Mouse (Mus musculus) midbrain, embryonic 13.5 days (tissue): ENCODE measurements around the gene Gm5141. TPM values are rescaled to one million over a fixed set of nuclear protein-coding genes. Genes with fewer than 3 reads are reported as not detected.
"Not testable (repeated sequence)": the region's sequence is repeated elsewhere in the genome, so short reads cannot be mapped to it uniquely, and the experiment has no call there.

Source experiments
- ATAC-seq: fragments of 200-750 bp; cut with Nextera tagmentation; 2 replicates; pipeline ENCODE4 v1.8.0; 2017; ENCODE audit warnings: mild to moderate bottlenecking, moderate TSS enrichment, moderate library complexity
- H3K27ac ChIP-seq: fragments of 300-500 bp; sonication (generic); 2 replicates; pipeline ENCODE4 v1.5.1; 2015; ENCODE audit warnings: inconsistent platforms, mild to moderate bottlenecking, moderate library complexity
- H3K27me3 ChIP-seq: fragments of 300-500 bp; sonication (generic); 2 replicates; pipeline ENCODE4 v1.6.1; 2015; ENCODE audit warnings: mild to moderate bottlenecking, inconsistent platforms
- H3K36me3 ChIP-seq: fragments of 300-500 bp; sonication (generic); 2 replicates; pipeline ENCODE4 v1.6.1; 2015; ENCODE audit warnings: mild to moderate bottlenecking, inconsistent platforms
- H3K4me1 ChIP-seq: fragments of 300-500 bp; sonication (generic); replicated peaks from 2 replicates; pipeline ENCODE4 v1.6.1; 2015; ENCODE audit warnings: inconsistent platforms
- H3K4me2 ChIP-seq: fragments of 300-500 bp; sonication (generic); replicated peaks from 2 replicates; pipeline ENCODE4 v1.6.1; 2015; ENCODE audit warnings: moderate library complexity, mild to moderate bottlenecking, inconsistent platforms
- H3K4me3 ChIP-seq: fragments of 300-500 bp; sonication (generic); replicated peaks from 2 replicates; pipeline ENCODE4 v1.5.1; 2015; ENCODE audit warnings: mild to moderate bottlenecking, inconsistent platforms
- H3K9ac ChIP-seq: fragments of 300-500 bp; sonication (generic); replicated peaks from 2 replicates; pipeline ENCODE4 v1.6.1; 2015; ENCODE audit warnings: mild to moderate bottlenecking, inconsistent platforms
- H3K9me3 ChIP-seq: fragments of 300-500 bp; sonication (generic); 2 replicates; pipeline ENCODE4 v1.6.1; 2016; ENCODE audit warnings: mild to moderate bottlenecking, inconsistent platforms
- WGBS: fragments of 180-500 bp; shearing (Covaris S2); methylation state at CpG from one replicate; pipeline ENCODE4 v1.1.7; 2015; 5-methylcytosine and 5-hydroxymethylcytosine counted together
- polyA plus RNA-seq: library from polyadenylated mRNA; unstranded; fragments of >200 nt; fragmentation: Nextera tagmentation; extraction: Ambion mirVana; gene quantifications from 2 replicates; pipeline ENCODE4 v1.2.1, GENCODE M21; 2015

Gm5141 gene
- 10.8 and 12.2 TPM in 2 replicates for polyA plus RNA-seq

DNA sequence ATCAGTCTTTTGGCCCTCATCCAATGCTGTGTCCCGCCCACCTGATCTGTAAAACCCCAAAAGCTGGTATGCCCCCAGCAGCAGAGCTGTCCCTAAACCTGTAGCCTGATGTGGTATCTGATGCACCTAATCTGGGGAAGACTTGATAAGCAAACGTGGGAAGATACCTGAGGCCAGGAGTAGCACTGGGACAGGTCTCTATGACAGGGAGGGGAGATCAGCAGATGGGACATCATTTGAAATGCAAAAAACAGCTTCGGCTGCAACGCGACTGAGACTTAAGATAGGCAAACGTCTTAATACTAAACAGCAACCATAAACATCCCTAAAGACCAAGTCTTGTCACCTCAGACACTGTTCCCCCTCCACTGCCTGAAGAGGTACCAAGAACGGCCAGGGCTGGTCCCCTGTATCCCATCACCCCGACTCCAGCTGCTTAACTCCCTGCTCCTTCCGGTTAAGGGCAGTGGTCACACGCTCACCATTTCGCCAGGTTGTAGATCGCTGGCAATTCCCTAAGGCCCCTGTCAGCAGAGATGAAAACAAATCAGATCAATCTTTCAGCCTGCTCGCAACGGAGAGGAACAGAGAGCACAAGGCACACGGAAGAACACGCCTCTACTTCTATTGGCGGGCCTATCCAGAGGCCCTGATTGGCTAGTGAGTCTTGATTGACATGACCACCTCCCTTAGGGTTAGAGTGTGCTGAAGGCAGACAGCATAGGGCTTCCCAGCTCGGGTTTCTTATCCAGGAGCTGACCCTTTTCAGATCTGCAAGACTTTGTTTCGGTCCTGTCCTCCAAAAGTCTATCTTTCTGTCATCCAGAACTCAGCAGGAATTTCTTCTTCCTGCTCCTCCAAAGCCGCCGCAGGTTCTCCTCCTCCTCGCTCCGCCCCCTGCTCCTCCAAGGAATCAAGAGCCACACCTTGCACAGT lies at the start of gene Gm5141:
Gm5141 (minus strand) TSS at position 610 of the 936 bp plus-strand sequence.
- H3K9ac ChIP-seq: peak within 1 kb of the TSS; percentile 69
- not testable (repeated sequence) for H3K27me3 ChIP-seq, H3K4me1 ChIP-seq
- WGBS: 6% methylated on average over 23 of the region's 23 CpGs
- peak within 1 kb of the TSS; percentile 69 for H3K4me2 ChIP-seq
- H3K9me3 ChIP-seq: peaks cover 10% of the 10 kb centered on the region
- peak within 1 kb of the TSS; percentile 55 for H3K4me3 ChIP-seq
- peak; percentile 100 for ATAC-seq
- H3K27ac ChIP-seq: peak within 1 kb of the TSS; percentile 30; the same call in 1 of the 2 replicates
- peaks cover 14% of the 10 kb centered on the region for H3K36me3 ChIP-seq

DNA sequence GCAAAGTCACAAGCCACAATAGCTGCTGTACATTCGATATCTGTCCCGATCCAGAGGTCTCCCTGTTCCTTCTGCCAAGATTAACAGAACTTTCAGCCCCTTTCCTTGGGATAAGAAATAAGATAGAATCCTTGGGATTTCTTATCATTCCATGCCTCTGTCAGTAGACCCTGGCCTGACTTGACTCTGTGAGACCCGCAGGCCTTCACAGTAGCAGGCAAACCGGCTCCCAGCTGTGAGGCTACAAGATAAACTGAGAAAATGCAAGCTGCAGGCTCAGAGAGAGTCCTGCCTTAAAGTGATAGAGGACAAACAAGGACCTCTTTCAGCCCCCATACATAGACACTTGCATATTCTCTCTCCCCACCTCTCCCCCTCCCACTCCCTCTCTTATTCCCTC lies 47.7 kb upstream of the Gm5141 start:
- Histone ChIP-seq H3K9ac (no peak overlapping the region), H3K27ac (no peak overlapping the region), H3K36me3 (no peaks in the 10 kb centered on the region), H3K9me3 (no peaks in the 10 kb centered on the region), H3K4me1 (no peaks in the 10 kb centered on the region), H3K4me3 (no peak overlapping the region), H3K27me3 (no peaks in the 10 kb centered on the region), H3K4me2 (no peak overlapping the region)
- 43% methylated on average over 4 of the region's 4 CpGs for WGBS
- no peak for ATAC-seq

DNA sequence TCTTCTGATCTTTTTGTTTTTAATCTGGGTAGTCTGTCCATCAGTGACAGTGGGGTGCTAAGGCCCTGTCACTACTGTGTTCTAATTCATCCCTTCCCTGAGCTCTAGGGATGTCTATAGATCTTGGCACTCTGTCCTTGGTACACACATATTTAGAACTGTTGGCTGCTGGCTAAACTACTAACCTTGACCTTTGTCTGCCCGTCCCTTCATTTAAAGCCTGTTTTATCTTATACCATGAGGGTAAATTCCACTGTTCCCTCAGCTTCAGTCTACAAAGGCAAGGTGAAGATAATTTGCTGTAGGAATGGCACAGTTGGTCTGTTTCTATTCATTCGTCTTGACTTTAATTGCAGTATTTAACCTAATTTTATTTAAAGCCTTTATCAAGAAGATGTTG lies 46.6 kb upstream of the Gm5141 start:
- Histone ChIP-seq H3K4me2 (no peak overlapping the region), H3K9me3 (no peaks in the 10 kb centered on the region), H3K9ac (no peak overlapping the region), H3K36me3 (no peaks in the 10 kb centered on the region), H3K27ac (no peak overlapping the region), H3K4me3 (no peak overlapping the region), H3K27me3 (no peaks in the 10 kb centered on the region), H3K4me1 (no peaks in the 10 kb centered on the region)
- 84% methylated on average over 2 of the region's 2 CpGs for WGBS
- ATAC-seq: no peak

DNA sequence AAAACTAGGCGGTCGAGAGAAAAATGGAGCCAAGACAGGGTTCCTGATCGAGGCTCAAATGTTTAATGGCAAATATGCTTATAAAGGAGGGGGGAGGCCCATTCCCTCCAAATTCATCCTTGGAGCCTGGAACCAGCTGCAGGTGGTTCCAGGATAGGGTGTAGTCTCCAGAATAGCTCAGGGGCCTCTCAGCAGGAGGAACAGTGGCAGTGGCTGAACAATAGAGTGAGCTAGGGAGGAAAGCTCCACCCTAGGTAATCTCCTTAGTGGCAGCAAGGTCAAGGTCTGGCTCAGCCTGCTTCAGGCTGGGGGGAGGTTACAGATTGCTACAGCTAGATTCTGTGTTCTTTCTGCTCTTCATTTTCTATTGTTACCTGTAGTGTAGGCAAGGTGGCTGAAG lies 30.1 kb upstream of the Gm5141 start:
- not testable (repeated sequence) for H3K36me3 ChIP-seq, H3K4me1 ChIP-seq, H3K9ac ChIP-seq, H3K9me3 ChIP-seq, H3K27me3 ChIP-seq, H3K4me2 ChIP-seq, H3K4me3 ChIP-seq, ATAC-seq, H3K27ac ChIP-seq
- 71% methylated on average over 3 of the region's 3 CpGs for WGBS

GRCm38 (mm10) chr13:62812713-62813112 lies 27.1 kb upstream of the Gm5141 start:
- no peak for ATAC-seq
- no peaks in the 10 kb centered on the region for H3K4me1 ChIP-seq
- H3K36me3 ChIP-seq: no peaks in the 10 kb centered on the region
- WGBS: 24% methylated on average over 16 of the region's 32 CpGs
- no peaks in the 10 kb centered on the region for H3K9me3 ChIP-seq
- peak overlapping the region; percentile 59 for H3K4me2 ChIP-seq
- no peak overlapping the region for H3K27ac ChIP-seq
- H3K4me3 ChIP-seq: peak overlapping the region; percentile 37
- H3K9ac ChIP-seq: 0 out of 2 replicates have a peak overlapping the region, but pooled peaks have one; percentile 23
- H3K27me3 ChIP-seq: no peaks in the 10 kb centered on the region

DNA sequence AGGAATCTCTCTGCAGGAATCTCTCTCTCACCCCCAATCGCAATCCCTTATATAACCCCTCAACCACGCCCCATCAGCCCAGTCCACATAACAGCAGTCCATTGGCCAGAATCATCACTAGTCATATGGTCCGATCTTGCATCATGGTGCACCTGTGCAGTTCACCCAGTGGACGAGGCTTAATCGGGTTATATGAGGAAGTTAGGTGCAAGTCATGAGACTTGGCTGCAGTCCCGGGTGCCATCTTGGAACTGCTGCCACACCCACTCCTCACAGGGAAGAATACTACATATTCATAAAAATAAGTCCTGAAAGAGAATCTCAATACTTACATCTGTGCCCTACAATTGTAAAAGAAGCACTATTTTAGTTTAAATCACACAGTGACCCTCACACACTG lies 22.4 kb upstream of the Gm5141 start:
- WGBS: 91% methylated on average over 6 of the region's 6 CpGs
- H3K4me3 ChIP-seq, H3K36me3 ChIP-seq, H3K27ac ChIP-seq, H3K4me1 ChIP-seq, ATAC-seq, H3K4me2 ChIP-seq, H3K9me3 ChIP-seq, H3K27me3 ChIP-seq, H3K9ac ChIP-seq: not testable (repeated sequence)

DNA sequence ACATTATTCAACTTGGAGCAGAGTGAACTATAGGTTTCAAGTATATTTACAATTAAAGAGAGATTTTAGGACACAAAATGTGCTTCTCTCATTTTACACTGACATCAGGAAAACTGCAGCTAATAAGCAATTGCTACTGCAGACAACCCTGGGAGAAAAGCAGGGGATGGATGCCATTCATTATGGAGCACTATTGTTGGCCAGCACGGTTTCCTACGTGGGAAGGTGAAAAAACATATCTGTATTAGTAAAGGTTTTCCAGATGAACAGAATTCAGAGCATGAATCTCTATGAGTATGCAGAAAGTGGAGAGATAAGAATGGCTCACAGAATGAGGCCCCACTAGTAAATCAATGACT lies 506 bp upstream of the Gm5141 start:
- H3K27me3 ChIP-seq, H3K4me1 ChIP-seq, H3K27ac ChIP-seq: not testable (repeated sequence)
- Histone ChIP-seq H3K36me3 (peaks cover 10% of the 10 kb centered on the region), H3K4me3 (peak overlapping the region; percentile 55), H3K9ac (peak overlapping the region; percentile 55; the same call in 1 of the 2 replicates), H3K9me3 (peaks cover 10% of the 10 kb centered on the region), H3K4me2 (peak overlapping the region; percentile 69)
- ATAC-seq: peak; percentile 40
- WGBS: 41% methylated on average over 2 of the region's 2 CpGs

GRCm38 (mm10) chr13:62763806-62764205 lies 21.8 kb downstream of the Gm5141 start:
- H3K27me3 ChIP-seq, H3K4me3 ChIP-seq, H3K9me3 ChIP-seq, H3K9ac ChIP-seq, H3K27ac ChIP-seq, H3K36me3 ChIP-seq, H3K4me1 ChIP-seq, ATAC-seq, H3K4me2 ChIP-seq: not testable (repeated sequence)
- 70% methylated on average over 2 of the region's 2 CpGs for WGBS

GRCm38 (mm10) chr13:62760432-62761415 lies 24.9 kb downstream of the Gm5141 start, which contains the start of gene Platr25:
Gene Platr25, minus strand, starts transcription at chr13:62760709.
- Histone ChIP-seq H3K4me2 (peak within 1 kb of the TSS; percentile 55), H3K4me3 (peak within 1 kb of the TSS; percentile 49), H3K9ac (peak within 1 kb of the TSS; percentile 63)
- WGBS: 9% methylated on average over 20 of the region's 20 CpGs
- ATAC-seq: peak; percentile 98
- H3K4me1 ChIP-seq, H3K27ac ChIP-seq, H3K27me3 ChIP-seq, H3K9me3 ChIP-seq, H3K36me3 ChIP-seq: not testable (repeated sequence)

DNA sequence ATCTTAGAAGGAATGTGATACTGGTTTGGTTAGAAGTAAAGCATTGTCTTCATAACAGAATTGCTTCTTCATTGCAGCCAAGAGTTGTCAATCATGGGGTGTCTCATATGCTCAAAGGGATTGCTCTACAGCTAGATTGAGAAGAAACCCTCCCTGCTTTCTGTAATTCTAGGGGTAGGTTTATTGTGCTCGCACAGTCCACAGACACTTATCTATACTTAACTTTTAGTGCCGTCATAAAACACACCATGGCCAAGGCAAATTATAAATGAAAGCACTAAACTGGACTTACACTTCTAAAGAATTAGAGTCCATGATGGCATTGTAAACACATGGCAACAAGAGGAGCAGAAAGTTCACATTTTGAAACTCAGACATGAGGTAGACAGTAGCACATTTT lies 52.3 kb downstream of the Gm5141 start:
- no peak overlapping the region for H3K27ac ChIP-seq
- ATAC-seq: no peak
- H3K9me3 ChIP-seq: no peaks in the 10 kb centered on the region
- 93% methylated on average over 2 of the region's 2 CpGs for WGBS
- no peaks in the 10 kb centered on the region for H3K27me3 ChIP-seq
- no peaks in the 10 kb centered on the region for H3K36me3 ChIP-seq
- no peaks in the 10 kb centered on the region for H3K4me1 ChIP-seq
- no peak overlapping the region for H3K4me2 ChIP-seq
- H3K9ac ChIP-seq: no peak overlapping the region
- H3K4me3 ChIP-seq: no peak overlapping the region
